Mouse (Mus musculus) heart, adult 2 months (tissue): ENCODE measurements at regions not wholly inside any gene's neighbourhood (a gene's known extent, or its start where the extent isn't known, plus 50 kb on each side); places are given as distances from the start of the nearest gene placed in this dataset.

ENCODE experiments used
- DNase-seq, 2 experiments: peaks; one replicate each; pipeline ENCODE4 v3.0.0; 2021
- H3K27ac ChIP-seq: fragments of 200-600 bp; 2 replicates; pipeline ENCODE4 v1.8.1; 2022
- H3K27me3 ChIP-seq: fragments of 200-500 bp; 2 replicates; pipeline ENCODE4 v1.6.1; 2012; ENCODE audit warnings: mild to moderate bottlenecking, low read length, inconsistent platforms, mixed read lengths; ENCODE audit not compliant: control insufficient read depth, insufficient read depth
- H3K36me3 ChIP-seq: fragments of 200-500 bp; 2 replicates; pipeline ENCODE4 v1.6.1; 2012; ENCODE audit warnings: low read length, inconsistent platforms; ENCODE audit not compliant: control insufficient read depth, insufficient read depth
- H3K4me1 ChIP-seq: fragments of 200-500 bp; 2 replicates; pipeline ENCODE4 v1.6.1; 2011; ENCODE audit warnings: low read length; ENCODE audit not compliant: control insufficient read depth, insufficient read depth
- H3K4me3 ChIP-seq: fragments of 200-600 bp; 2 replicates; pipeline ENCODE4 v1.8.1; 2022
- H3K79me2 ChIP-seq: fragments of 200-500 bp; replicated peaks from 2 replicates; pipeline ENCODE4 v1.6.1; 2012; ENCODE audit warnings: mild to moderate bottlenecking, inconsistent platforms, low read length, moderate library complexity, mixed read lengths; ENCODE audit not compliant: control insufficient read depth, insufficient read depth
- H3K9ac ChIP-seq: fragments of 200-500 bp; 2 replicates; pipeline ENCODE4 v1.6.1; 2012; ENCODE audit warnings: low read depth, mild to moderate bottlenecking, control low read depth, inconsistent platforms, low read length, mixed read lengths
- CTCF ChIP-seq: fragments of 200-600 bp; IDR thresholded peaks from 2 replicates; pipeline ENCODE4 v1.8.1; 2022; ENCODE audit warnings: antibody characterized with exemption, mild to moderate bottlenecking, moderate library complexity
- EP300 ChIP-seq: fragments of 200-500 bp; IDR thresholded peaks from 2 replicates; pipeline ENCODE4 v1.6.1; 2011; ENCODE audit warnings: low read depth, low read length, control low read depth; ENCODE audit not compliant: insufficient read depth
- POLR2A ChIP-seq: fragments of 200-500 bp; IDR thresholded peaks from 2 replicates; pipeline ENCODE4 v1.6.1; 2011; ENCODE audit warnings: mild to moderate bottlenecking, low read depth, low read length, control low read depth; ENCODE audit not compliant: insufficient read depth
- WGBS: fragments of 180-500 bp; shearing (Covaris S2); methylation state at CpG from one replicate; pipeline ENCODE4 v1.1.7; 2018; 5-methylcytosine and 5-hydroxymethylcytosine counted together
- intact Hi-C: fragments of 180-260 bp; cut with DNase I; formaldehyde crosslinking; loops from one replicate; pipeline ENCODE4 v1.15.1; 2025

DNA sequence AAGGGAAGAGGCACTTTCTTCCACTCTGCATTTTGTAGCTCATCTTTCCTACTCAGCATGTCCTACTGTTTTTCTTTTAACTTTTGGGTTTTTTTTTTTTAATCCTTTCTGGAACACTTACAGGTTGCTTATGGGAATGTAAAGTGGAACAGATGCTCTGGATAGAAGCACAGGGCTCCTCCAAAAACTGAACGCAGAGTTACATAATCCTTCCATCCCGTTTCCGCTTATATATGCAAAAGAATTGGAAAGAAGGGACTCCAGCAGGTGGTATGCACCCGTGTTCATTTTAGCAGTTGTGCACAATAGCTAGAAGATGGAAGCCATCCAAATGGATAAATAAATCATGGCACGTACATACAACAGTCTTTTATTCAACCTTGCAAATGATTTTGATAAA, 127.0 kb upstream of the Zbtb20 start:
- Histone ChIP-seq H3K4me3 (no peak overlapping the region), H3K27me3 (no peaks in the 10 kb centered on the region), H3K27ac (no peak overlapping the region), H3K4me1 (no peaks in the 10 kb centered on the region), H3K36me3 (no peaks in the 10 kb centered on the region), H3K79me2 (no peaks in the 10 kb centered on the region), H3K9ac (no peak overlapping the region)
- intact Hi-C loops = no loop called here
- WGBS = 87% methylated on average over 5 of the region's 5 CpGs
- DNase-seq = no peak
- TF ChIP-seq POLR2A = no peak
- no peak for TF ChIP-seq EP300
- TF ChIP-seq CTCF = no peak

DNA sequence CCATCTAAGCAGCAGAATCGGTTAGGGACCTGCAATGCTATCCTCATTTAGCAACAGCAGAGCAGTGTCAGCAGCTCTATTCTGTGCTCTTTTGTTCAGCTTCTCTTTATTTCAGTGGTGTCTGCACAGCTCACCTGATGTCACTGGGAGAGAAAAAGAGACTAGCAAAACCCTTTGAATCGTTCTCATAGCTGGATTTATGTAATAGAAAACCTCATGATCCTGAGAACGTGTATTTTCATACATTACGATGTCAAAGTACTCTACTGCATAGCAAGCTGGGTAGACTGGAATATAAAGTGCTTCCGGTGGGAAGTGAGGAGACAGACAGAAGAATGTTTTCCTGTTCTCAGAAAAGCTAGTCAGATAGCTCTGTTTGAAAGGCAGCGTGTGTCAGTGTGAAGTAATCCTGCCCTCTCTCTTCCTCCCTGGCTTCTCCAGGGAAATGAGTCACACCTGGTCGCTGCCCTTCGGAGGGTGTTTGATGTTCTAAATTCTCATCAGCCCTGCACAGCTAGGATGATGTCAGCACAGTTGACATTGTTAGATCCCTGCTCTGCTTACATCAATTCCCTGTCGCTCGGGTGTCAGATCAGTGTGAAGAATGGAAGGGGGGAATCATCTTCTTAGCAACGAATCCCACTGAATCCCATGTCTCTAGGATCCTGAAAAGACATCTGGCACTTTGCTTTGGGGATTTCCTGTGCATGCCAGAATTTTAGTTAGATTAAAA, 129.6 kb upstream of the Zbtb20 start:
- Histone ChIP-seq H3K79me2 (no peaks in the 10 kb centered on the region), H3K9ac (no peak overlapping the region), H3K27me3 (no peaks in the 10 kb centered on the region), H3K4me3 (no peak overlapping the region), H3K27ac (no peak overlapping the region), H3K36me3 (no peaks in the 10 kb centered on the region), H3K4me1 (no peaks in the 10 kb centered on the region)
- no peak for TF ChIP-seq CTCF
- no peak for TF ChIP-seq POLR2A
- TF ChIP-seq EP300 = no peak
- 18% methylated on average over 11 of the region's 11 CpGs for WGBS
- DNase-seq = no peak
- intact Hi-C loops = no loop called here

DNA sequence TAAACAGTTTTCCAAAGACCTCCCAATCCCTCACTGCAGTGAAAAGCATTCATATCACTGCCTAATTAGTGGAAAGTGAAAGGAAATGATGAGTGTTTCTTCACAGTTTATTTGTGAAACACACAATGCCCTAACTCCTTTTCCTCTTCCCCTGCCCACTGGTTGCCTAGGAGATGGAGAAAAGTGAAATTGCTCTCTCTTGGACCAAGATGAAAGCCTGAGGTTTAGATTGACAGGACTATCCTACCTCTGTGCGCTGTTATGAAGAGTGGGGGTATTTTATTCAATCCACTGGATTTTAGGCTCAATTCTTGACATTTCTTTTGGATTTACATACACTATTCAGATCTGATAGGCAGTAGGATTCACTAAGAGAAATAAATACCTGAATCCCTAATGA, 132.1 kb upstream of the Zbtb20 start:
- H3K9ac ChIP-seq = no peak overlapping the region
- no peaks in the 10 kb centered on the region for H3K36me3 ChIP-seq
- H3K4me3 ChIP-seq = no peak overlapping the region
- no peak for TF ChIP-seq EP300
- TF ChIP-seq POLR2A = no peak
- no peak for TF ChIP-seq CTCF
- intact Hi-C loops = no loop called here
- no peaks in the 10 kb centered on the region for H3K4me1 ChIP-seq
- 79% methylated on average over 1 of the region's 1 CpGs for WGBS
- H3K27ac ChIP-seq = no peak overlapping the region
- no peaks in the 10 kb centered on the region for H3K79me2 ChIP-seq
- H3K27me3 ChIP-seq = no peaks in the 10 kb centered on the region
- DNase-seq = no peak

DNA sequence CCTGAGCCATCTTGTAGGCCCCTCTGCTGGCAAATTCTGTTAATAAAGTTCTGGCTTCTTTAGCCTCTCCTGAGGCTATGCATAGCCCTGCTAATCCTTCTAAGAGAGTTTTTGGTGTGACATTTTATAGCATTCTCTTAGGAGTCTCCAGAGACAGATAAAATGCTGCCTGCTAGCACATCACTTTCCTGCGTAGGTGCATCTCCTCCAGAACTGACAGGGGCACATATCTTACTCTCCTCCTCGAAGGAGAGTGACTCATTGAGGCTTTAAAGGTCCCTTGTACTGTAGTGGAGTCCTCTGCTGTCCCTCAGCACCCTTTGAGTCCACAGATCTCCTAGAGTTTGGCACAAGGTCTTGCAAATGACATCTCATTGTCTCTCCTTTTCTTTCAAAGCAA, 132.6 kb upstream of the Zbtb20 start:
- whole genome bisulfite sequencing = 62% methylated on average over 2 of the region's 2 CpGs

DNA sequence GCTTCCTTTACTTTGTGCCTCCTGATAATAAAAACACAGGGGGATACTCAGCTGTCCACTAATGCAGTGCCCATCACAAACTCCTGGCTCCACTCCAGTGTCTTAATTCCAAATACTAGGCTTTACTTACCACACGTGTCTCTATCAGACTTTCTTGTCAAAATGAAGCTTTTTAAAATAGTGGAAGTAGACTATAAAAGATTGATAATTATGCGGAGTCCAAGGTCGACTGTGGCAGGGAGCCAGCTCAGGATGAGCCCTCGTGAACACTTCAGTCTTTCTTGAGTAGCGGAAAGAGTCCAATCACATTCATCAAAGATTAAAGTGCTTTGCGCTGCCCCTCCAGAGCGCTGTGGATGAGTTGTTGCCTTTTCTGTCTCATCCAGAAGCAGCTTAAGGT, 147.9 kb upstream of the Zbtb20 start:
- H3K4me1 ChIP-seq = no peaks in the 10 kb centered on the region
- H3K4me3 ChIP-seq = no peak overlapping the region
- intact Hi-C loops = no loop called here
- WGBS = 42% methylated on average over 7 of the region's 7 CpGs
- no peaks in the 10 kb centered on the region for H3K36me3 ChIP-seq
- no peak for DNase-seq
- H3K9ac ChIP-seq = no peak overlapping the region
- TF ChIP-seq CTCF = no peak
- TF ChIP-seq POLR2A = no peak
- TF ChIP-seq EP300 = no peak
- no peak overlapping the region for H3K27ac ChIP-seq
- no peaks in the 10 kb centered on the region for H3K27me3 ChIP-seq
- no peaks in the 10 kb centered on the region for H3K79me2 ChIP-seq

More for the DNA sequence above, 132.6 kb upstream of the Zbtb20 start:
- intact Hi-C loops = no loop called here
- no peak overlapping the region for H3K4me3 ChIP-seq
- H3K27me3 ChIP-seq = no peaks in the 10 kb centered on the region
- H3K9ac ChIP-seq = no peak overlapping the region
- no peaks in the 10 kb centered on the region for H3K36me3 ChIP-seq
- no peaks in the 10 kb centered on the region for H3K79me2 ChIP-seq
- TF ChIP-seq EP300 (no peak), POLR2A (no peak), CTCF (no peak)
- no peak for DNase-seq
- no peaks in the 10 kb centered on the region for H3K4me1 ChIP-seq
- H3K27ac ChIP-seq = no peak overlapping the region

DNA sequence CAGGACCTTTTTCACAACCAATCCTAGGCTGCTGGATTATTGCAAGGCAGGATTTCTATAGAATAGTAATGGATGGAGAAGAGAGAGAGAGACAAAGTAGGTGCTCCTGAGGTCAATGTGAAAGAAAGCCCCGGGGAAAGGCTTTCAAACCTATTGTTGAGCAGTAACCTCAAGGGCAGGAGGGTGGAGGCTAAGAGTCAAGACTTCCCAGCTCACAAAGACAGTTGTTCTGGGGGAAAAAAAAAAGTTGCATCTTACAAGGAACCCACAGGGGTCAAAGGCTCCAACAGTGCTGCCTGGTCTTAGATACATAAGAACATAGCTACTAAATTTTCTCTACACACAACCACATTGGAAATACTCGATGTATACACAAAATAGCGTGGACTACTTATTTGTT, 155.8 kb upstream of the Zbtb20 start:
- no peaks in the 10 kb centered on the region for H3K4me1 ChIP-seq
- H3K4me3 ChIP-seq = no peak overlapping the region
- DNase-seq = no peak
- intact Hi-C loops = no loop called here
- no peak overlapping the region for H3K27ac ChIP-seq
- H3K9ac ChIP-seq = no peak overlapping the region
- H3K27me3 ChIP-seq = no peaks in the 10 kb centered on the region
- H3K79me2 ChIP-seq = no peaks in the 10 kb centered on the region
- no peaks in the 10 kb centered on the region for H3K36me3 ChIP-seq
- TF ChIP-seq POLR2A = no peak
- no peak for TF ChIP-seq CTCF
- TF ChIP-seq EP300 = no peak
- 83% methylated on average over 3 of the region's 3 CpGs for WGBS
